Mouse (Mus musculus) layer of hippocampus, postnatal 10 days (tissue): ENCODE results near the gene Gm20388. TPM values are rescaled to one million over a fixed set of nuclear protein-coding genes. Genes with fewer than 3 reads are reported as not detected.
A peak's percentile ranks its signal among the peaks of the same experiment; 100 is the strongest.

Source experiments
- DNase-seq, 2 experiments: peaks; one replicate each; pipeline ENCODE4 v3.0.0; 2021; ENCODE audit warnings: low spot score in 2 of 2
- total RNA-seq, 2 experiments: library from RNA; stranded (reverse); gene quantifications; 2 replicates each; pipeline ENCODE4 v1.2.3; 2021

The Gm20388 gene
- total RNA-seq, 2 experiments from 2014 or later = not detected

DNA sequence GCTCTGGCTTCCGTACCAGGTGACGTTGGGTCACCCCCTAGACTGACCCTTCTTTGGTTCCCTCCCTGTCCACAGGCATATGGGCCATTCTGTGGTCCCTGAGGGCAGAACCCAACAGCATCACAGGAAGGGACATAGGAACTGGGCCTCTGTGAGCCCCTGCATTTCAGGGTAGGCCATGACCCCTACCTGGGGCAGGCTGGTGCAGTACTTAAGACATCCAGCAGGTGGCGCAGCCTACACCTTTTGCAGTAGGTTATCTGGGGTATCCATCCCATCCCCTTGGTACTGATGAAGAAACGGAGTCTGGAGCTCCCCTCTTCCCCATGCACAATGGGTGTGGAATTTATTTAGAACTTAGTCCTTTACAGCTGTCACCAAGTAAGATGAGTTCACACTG lies 1783.8 kb downstream of the Gm20388 start:
- DNase-seq = peak; percentile 55 to 63

- no peak for DNase-seq
Observed at GRCm38 (mm10) chr8:121695585-121696184, 1785.0 kb downstream of the Gm20388 start.

DNA sequence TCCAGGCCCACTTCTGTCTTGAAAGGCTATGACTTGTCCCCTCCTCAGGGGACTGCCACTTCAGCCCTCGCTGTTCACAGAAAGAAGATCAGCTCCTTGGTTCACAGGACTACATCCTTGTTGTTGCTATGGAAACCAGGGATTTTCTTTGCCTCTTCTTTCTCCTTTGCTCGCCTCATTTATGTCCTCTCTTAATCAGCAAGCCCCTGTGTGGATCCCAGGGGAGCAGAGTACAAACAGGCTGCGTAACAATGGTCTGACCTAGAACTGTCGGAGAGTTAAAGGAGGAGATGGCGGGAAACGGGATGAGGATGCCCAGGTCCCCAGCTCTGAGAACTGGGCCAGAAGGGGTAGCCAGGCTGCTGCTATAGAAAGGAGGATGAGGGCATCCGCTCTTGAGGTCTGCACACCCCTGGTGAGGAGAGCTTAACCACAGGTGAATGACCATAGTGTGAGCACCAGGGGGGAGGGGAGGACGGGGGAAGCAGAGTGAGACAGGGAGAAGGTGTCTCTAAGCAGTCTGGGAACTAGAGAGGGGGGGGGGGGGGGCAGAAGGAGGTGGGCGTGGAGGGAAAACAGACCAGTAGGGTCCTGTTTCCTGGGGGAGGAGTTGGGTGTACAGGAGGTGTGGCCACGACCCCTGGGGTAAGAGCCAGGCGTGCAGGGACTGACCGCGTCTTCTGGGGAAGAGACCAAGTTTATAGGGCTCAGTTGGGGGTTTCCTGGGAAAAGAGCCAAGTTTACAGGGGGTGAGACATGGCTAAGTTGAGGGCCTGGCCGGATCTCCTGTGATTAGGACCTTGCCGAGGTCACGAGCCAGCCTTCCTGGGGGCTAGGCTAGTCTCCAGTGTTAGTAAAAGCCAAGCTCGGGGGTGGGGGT lies 1787.3 kb downstream of the Gm20388 start:
- no peak for DNase-seq

DNA sequence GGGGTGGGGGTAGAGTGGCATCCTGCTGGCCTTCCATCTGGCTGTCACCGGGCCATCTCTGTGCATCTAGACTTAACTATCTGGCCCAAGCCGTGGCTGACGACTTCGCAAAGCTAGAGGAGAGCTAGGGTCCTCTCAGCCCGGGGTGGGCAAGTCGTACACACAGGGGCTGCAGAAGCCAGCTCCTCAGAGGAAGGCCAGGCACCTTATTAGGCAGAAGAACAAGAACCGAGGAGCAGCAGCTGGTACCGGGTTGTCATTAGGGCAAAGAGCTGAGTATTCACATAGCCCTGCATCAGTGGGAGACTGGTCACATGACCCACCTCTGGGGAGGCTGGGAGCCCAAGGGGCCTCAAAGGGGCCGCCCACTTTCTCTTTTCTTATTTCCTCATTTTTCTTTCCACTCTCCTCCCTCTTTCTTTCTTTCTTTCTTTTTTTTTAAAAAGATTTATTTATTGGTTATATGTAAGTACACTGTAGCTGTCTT lies 1788.0 kb downstream of the Gm20388 start:
- DNase-seq = no peak

DNA sequence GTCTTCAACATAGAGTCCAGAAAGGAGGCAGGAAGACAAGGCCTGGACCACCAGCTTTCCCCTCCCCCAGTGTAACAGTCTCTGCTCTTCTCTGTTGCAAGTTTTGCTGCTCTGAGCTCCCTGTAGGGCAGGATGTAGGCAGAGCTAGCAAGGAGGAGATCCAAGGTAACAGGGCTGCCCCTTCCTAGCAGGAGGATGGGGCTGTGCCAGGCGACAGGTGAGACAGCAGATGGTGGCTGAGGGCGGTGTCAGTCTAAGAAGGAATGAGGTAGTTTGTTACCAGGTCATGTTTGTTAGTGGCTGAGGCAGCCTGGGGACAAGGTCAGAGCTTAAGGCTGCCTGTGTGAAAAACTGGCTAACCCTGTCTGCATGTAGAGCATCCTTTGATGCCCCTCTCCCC lies 1789.3 kb downstream of the Gm20388 start:
- DNase-seq = no peak

DNA sequence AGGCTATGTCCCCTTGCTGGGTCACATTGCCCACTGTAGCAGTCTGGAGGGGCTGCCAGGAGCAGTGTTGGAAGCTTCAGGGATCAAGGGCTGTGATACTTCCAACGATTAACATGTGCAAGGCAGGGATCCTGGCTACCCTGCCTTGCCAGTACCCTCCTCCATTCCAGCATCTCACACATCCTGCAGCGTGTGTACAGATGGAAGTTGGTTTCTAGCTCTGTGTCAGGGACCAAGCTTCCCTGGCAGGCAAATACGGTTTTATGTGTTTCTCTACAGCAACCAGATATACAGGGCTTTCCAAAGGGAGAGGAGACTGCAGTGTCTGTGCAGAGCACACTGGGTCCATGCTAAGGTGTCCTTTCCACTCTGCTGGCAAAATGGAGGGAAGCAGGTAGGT lies 1794.5 kb downstream of the Gm20388 start:
- no peak for DNase-seq

DNA sequence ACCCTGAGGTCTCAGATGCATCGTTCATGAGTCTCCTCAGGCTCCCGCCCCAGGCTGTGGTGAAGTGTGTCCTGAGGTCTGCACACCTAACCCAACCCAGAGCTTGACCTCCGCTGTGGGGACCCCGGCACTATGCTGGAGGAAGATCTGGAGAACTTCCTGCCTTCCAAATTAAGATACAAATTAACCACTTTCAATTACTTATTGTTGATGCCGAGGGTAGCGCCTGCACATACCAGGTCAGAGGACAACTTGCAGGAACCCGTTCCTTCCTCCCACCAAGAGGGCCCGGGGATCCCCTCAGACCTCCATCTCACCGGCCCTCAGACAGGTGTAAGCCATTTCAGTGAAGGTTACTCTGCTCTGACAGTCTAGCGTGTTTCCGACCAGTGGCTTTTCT lies 1796.3 kb downstream of the Gm20388 start:
- no peak for DNase-seq

DNA sequence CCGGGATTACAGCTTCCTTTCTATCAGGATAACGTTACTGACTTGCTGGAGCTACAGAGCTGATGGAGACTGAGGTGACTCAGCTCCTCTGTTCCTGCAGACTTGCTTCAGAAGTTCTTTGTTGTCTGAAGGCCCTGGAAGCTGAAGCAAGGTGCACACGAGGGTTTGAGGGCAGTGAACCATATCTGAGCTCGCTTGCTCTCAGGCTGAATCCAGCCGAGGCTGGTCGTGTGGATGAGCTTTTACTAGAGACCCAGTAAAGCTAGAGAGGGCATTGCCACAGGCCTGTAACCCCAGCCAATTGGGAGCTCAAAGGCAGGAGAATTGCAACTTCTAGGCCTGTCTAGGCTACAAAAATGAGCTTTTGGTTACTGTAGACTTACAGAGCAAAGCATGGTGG lies 1797.8 kb downstream of the Gm20388 start:
- no peak for DNase-seq

DNA sequence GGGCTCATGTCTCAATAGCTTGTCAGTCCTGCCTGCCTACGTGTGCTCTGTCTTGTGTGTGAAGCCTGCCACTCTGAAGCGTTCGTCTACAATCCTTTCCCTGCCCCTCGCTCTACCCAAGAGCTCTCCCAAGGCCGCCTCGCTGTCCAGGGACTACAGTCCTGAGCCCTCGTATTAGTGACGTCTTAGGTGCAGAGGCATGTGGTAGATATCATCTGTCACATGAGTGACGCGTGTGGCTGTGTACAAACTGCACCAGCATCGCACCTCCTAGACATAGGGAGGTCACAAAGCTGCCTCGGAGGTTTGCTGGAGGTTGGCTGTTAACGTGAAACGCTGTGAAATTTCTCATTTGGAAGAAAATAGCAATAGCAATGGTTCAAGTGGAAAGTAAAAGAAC lies 1806.9 kb downstream of the Gm20388 start:
- DNase-seq = no peak

DNA sequence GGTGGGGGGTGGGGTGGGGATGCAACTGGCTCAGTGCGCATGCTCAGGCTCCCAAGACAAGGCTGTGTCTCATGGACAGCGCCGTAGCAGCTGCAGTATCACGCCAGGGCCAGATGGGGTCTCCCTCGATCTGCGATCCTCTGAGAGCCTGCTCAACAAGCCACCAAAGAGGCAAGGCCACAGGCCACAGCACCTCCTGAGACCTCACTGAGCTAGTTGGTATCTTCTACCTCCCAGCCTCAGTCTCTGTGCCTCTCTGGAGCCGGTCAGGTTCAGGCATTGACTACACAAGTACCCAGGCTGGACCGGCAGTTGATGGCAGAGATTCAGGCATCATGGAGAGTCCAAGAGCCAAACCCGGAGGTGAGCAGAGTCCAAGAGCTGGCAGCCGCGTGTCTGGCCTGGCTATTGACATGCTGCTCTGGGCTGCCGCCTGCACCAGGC lies 1807.4 kb downstream of the Gm20388 start:
- peak; percentile 93 to 96 for DNase-seq

- no peak for DNase-seq
Observed at GRCm38 (mm10) chr8:121718925-121719324, 1808.3 kb downstream of the Gm20388 start.

DNA sequence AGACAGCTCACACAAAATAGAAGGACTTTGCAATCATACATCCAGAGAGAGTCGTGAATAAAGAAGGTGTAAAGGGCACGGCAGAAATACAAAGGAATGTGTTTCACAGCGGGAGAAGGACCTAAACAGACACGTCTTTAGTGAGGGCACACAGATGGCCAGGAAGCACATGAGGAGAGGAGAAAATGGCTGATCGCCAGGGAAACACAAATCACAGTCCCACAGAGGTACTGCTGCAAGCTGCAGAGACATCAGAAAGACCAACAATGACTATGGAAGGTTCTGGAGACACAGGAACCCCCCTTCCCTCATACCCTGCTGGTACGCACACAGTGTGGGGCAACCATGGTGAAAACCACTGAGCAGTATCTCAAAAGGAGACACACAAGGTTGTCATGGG lies 1810.4 kb downstream of the Gm20388 start:
- DNase-seq = no peak

GRCm38 (mm10) chr8:121723846-121724245 lies 1813.2 kb downstream of the Gm20388 start:
- DNase-seq = no peak

DNA sequence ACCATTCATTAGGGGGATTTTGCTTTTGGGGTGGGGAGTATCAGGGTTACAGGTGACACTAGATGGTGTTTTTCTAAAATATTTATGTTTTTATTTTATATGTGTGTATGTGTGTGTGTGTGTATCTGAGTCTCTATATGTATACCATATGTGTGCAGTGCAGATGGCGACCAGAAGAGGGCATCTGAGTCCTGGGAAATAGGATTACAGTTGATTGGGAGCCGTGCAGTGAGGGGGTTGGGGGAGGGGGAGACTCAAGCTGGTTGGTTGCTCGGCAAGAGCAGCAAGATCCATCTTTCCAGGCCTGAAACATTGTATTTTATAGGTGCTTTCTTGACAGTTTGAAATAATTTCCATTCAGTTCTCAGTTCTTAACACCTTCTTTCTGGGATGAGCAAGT lies 1816.5 kb downstream of the Gm20388 start:
- DNase-seq = no peak

DNA sequence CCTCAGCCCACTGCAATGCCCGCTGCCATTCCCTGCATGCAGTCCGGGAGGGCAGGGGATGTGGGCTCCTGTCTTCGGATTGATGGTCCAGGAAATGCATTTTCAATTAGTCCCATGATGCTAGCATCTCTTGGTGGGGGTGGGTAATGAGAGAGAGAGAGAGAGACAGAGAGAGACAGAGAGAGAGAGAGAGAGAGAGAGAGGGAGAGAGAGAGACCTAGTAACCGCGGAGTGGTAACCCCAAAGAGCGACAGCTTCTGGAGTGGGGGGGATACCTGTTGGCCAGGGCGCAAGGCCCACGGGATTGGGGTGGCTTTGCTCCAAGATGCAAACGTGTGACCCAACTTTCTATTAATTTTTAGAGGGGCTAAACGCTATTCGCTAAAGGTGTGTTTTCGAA lies 1818.7 kb downstream of the Gm20388 start, which contains the start of gene Jph3:
Gene Jph3, plus strand, starts transcription at position 301 of the 400 bp plus-strand sequence.
- no peak for DNase-seq

DNA sequence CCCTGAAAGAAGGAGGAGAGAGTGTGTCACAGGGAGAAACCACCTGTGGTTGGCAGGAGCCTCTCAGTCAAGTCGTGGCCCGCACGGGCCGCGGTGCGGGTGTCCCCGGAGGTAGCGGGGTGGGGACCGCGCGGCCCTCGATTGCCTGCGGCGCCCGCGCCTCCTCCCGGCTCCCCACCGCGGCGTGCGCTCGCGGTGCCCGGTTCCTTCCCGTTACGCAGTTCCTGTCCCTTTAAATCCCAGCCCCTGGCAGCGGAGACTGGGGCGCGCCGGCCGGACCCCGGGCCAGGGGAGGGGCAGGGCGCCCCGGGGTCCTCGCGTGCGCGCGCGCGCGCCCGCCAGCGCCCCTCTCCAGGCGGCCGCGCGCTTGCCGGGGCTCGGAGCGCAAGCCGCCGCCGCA lies 1819.1 kb downstream of the Gm20388 start:
- peak; percentile 40 to 52 for DNase-seq

DNA sequence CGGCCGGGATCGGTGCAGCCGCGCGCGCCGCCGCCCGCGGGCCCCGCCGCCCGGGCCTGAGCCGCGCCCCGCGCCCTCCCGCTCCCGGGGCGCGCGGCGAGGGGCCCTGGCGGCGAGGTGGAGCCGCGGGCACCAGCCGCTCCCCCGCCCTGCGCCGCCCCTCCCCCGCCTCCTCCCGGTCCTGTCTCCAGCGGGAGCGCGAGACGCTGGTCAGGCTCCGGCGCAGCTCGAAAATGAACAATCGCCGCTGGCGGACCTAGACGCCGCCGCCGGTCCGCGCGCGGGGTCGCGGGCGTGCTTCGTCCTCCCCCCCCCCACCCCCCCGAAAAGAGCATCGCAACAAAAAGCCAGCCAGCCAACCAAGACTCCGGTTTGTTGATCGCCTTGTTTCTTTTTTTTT lies 1819.5 kb downstream of the Gm20388 start:
- peak in 1 of 2 experiments; percentile 49 for DNase-seq

DNA sequence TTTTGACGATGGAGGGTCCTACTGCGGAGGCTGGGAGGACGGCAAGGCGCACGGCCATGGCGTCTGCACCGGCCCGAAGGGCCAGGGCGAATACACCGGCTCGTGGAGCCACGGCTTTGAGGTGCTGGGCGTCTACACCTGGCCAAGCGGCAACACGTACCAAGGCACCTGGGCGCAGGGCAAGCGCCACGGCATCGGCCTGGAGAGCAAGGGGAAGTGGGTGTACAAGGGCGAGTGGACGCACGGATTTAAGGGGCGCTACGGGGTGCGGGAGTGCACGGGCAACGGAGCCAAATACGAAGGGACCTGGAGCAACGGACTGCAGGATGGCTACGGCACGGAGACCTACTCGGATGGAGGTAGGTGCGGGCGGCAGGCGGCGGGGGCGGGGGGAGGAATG lies 1820.0 kb downstream of the Gm20388 start:
- DNase-seq = peak; percentile 36 to 44

GRCm38 (mm10) chr8:121731060-121731459 lies 1820.4 kb downstream of the Gm20388 start:
- DNase-seq = no peak

GRCm38 (mm10) chr8:121731471-121732333 lies 1821.1 kb downstream of the Gm20388 start:
- DNase-seq = peak; percentile 51 to 55

GRCm38 (mm10) chr8:121732334-121732665 lies 1821.7 kb downstream of the Gm20388 start:
- no peak for DNase-seq

DNA sequence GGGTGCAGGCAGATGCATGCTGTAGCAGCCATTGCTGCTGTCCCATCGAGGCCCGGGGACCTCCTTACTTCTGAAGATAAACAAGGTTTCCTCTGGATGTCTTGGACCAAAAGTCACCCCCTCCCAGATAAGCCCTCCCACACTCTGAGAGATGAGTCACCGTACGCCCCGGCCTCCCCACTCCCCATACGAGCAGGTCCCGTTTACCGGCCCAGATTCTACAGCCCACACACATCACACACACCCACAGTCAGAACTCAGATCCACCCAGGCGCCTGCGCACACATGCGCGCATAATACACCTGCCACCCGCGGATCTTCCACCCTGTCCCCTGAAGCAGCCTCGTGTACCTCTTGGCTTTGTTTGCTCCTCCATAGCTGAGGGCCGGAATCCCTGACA lies 1823.6 kb downstream of the Gm20388 start:
- no peak for DNase-seq
